Mouse (Mus musculus) hindbrain, embryonic 16.5 days (tissue): ENCODE measurements at regions not wholly inside any gene's neighbourhood (a gene's known extent, or its start where the extent isn't known, plus 50 kb on each side); places are given as distances from the start of the nearest gene placed in this dataset.

Experiments used
- ATAC-seq: fragments of 200-750 bp; cut with Nextera tagmentation; 2 replicates; pipeline ENCODE4 v1.8.0; 2017; ENCODE audit warnings: moderate TSS enrichment, moderate library complexity
- H3K27ac ChIP-seq: fragments of 300-500 bp; sonication (generic); 2 replicates; pipeline ENCODE4 v1.5.1; 2014; ENCODE audit warnings: low read depth, mild to moderate bottlenecking, control low read depth, low read length, moderate library complexity
- H3K27me3 ChIP-seq: fragments of 300-500 bp; sonication (generic); replicated peaks from 2 replicates; pipeline ENCODE4 v1.6.1; 2014; ENCODE audit warnings: low read length; ENCODE audit not compliant: control insufficient read depth, insufficient read depth
- H3K36me3 ChIP-seq: fragments of 300-500 bp; sonication (generic); 2 replicates; pipeline ENCODE4 v1.6.1; 2014; ENCODE audit warnings: mild to moderate bottlenecking, low read length, moderate library complexity, mixed read lengths; ENCODE audit not compliant: control insufficient read depth, insufficient read depth
- H3K4me1 ChIP-seq: fragments of 300-500 bp; sonication (generic); 2 replicates; pipeline ENCODE4 v1.6.1; 2014; ENCODE audit warnings: low read depth, low read length; ENCODE audit not compliant: control insufficient read depth, insufficient read depth
- H3K4me2 ChIP-seq: fragments of 300-500 bp; sonication (generic); 2 replicates; pipeline ENCODE4 v1.6.1; 2014; ENCODE audit warnings: mild to moderate bottlenecking, low read length, control low read depth, moderate library complexity
- H3K4me3 ChIP-seq: fragments of 300-500 bp; sonication (generic); 2 replicates; pipeline ENCODE4 v1.5.1; 2014; ENCODE audit warnings: mild to moderate bottlenecking, low read length, control low read depth, moderate library complexity
- H3K9ac ChIP-seq: fragments of 300-500 bp; sonication (generic); 2 replicates; pipeline ENCODE4 v1.6.1; 2014; ENCODE audit warnings: low read depth, mild to moderate bottlenecking, control low read depth, low read length, moderate library complexity
- H3K9me3 ChIP-seq: fragments of 300-500 bp; sonication (generic); 2 replicates; pipeline ENCODE4 v1.6.1; 2014; ENCODE audit warnings: mild to moderate bottlenecking, low read length, moderate library complexity; ENCODE audit not compliant: control insufficient read depth
- WGBS: fragments of 180-500 bp; shearing (Covaris S2); extraction: QIAGEN DNeasy Blood & Tissue Kit; methylation state at CpG from one replicate; pipeline ENCODE4 v1.1.7; 2014; 5-methylcytosine and 5-hydroxymethylcytosine counted together

- H3K4me3 ChIP-seq, result no peak overlapping the region
- 0 out of 2 replicates have a peak, but pooled peaks cover 2% of the 10 kb centered on the region for H3K27me3 ChIP-seq
- WGBS, result 50% methylated on average over 5 of the region's 5 CpGs
- 0 out of 2 replicates have a peak, but pooled peaks have one; percentile 50 for ATAC-seq
- H3K36me3 ChIP-seq, result no peaks in the 10 kb centered on the region
- no peaks in the 10 kb centered on the region for H3K9me3 ChIP-seq
- H3K4me1 ChIP-seq, result peaks cover 2% of the 10 kb centered on the region; the same call in 1 of the 2 replicates
- H3K9ac ChIP-seq, result no peak overlapping the region
- H3K27ac ChIP-seq, result no peak overlapping the region
- no peak overlapping the region for H3K4me2 ChIP-seq
Measured at GRCm38 (mm10) chr11:32958961-32959360, 134.6 kb upstream of the Smim23 start.

DNA sequence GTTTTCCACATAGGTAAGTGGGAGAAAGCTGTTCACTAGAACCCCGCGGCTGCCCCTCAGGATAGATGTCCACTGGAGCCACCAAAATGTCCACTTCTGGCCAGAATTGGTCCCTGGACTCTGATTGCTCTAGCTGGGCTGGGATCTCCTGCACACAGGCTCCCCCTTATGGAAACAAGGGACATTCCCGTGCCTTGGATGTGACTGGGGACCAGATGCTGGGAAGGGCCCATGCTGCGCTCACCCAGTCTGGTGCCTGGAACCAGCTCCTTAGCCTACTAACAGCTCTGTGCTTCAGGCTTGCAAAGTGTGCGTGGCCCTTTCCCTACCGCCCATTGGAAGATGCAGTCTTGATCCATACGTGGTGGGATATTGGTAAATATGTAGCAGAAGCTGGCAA, 132.6 kb upstream of the Smim23 start:
- no peak overlapping the region for H3K4me2 ChIP-seq
- 0 out of 2 replicates have a peak, but pooled peaks cover 2% of the 10 kb centered on the region for H3K27me3 ChIP-seq
- H3K4me1 ChIP-seq, result no peaks in the 10 kb centered on the region
- WGBS, result 34% methylated on average over 7 of the region's 7 CpGs
- no peak overlapping the region for H3K27ac ChIP-seq
- H3K9me3 ChIP-seq, result no peaks in the 10 kb centered on the region
- H3K9ac ChIP-seq, result no peak overlapping the region
- no peaks in the 10 kb centered on the region for H3K36me3 ChIP-seq
- peak; percentile 80 for ATAC-seq
- no peak overlapping the region for H3K4me3 ChIP-seq

DNA sequence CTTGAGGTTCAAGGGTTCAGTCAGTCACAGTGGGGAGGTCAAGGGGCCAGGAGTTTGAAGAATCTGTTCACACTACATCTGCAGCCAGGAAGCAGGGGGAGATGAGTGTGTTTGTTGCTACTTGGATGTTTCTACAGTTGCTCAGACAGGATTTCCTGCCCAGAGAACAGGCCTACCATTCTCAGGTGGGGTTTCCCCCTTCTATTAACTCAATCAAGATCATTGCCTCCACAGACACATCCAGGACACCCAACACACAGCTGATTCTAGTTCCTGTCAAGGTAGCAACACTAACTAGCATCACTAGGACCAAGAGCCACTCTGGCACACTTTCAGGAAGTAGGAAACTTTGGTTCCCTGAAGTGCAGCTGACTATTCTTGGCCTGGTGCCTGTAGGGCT, 127.9 kb upstream of the Smim23 start:
- H3K4me1 ChIP-seq, result no peaks in the 10 kb centered on the region
- no peak for ATAC-seq
- H3K9me3 ChIP-seq, result no peaks in the 10 kb centered on the region
- no peak overlapping the region for H3K27ac ChIP-seq
- H3K27me3 ChIP-seq, result 0 out of 2 replicates have a peak, but pooled peaks cover 2% of the 10 kb centered on the region
- H3K4me3 ChIP-seq, result no peak overlapping the region
- no peaks in the 10 kb centered on the region for H3K36me3 ChIP-seq
- H3K9ac ChIP-seq, result no peak overlapping the region
- H3K4me2 ChIP-seq, result no peak overlapping the region

- no peak overlapping the region for H3K27ac ChIP-seq
- H3K4me2 ChIP-seq, result no peak overlapping the region
- H3K4me3 ChIP-seq, result no peak overlapping the region
- H3K9me3 ChIP-seq, result no peaks in the 10 kb centered on the region
- H3K4me1 ChIP-seq, result no peaks in the 10 kb centered on the region
- H3K36me3 ChIP-seq, result no peaks in the 10 kb centered on the region
- ATAC-seq, result no peak
- no peaks in the 10 kb centered on the region for H3K27me3 ChIP-seq
- H3K9ac ChIP-seq, result no peak overlapping the region
- WGBS, result 78% methylated on average over 4 of the region's 4 CpGs
Measured at GRCm38 (mm10) chr11:32948132-32948531, 123.7 kb upstream of the Smim23 start.

DNA sequence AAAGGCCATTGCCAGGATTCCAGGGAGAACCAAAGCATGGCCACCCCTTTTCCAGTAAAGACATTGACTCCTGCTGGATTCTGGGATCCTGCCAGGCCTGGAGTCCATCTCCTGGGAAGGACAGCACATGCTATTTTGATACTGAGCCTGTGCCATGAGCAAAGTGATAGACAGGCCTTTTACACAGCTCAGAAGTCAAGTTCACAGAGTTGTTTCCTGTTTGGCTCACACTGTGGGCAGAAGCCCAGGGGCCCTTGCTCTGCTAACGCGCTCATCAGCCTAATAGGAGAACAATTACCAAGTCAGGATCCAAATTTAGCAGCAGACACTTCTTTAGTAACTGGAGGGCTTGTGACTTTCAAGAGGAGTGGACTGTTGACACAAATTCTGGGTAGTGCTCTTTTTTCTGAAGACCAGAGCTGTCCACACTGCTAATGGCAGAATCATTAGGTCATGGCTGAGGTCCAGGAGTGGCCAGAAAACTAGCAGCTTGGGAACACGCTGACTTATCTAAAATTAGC, 122.1 kb upstream of the Smim23 start:
- H3K4me2 ChIP-seq, result no peak overlapping the region

DNA sequence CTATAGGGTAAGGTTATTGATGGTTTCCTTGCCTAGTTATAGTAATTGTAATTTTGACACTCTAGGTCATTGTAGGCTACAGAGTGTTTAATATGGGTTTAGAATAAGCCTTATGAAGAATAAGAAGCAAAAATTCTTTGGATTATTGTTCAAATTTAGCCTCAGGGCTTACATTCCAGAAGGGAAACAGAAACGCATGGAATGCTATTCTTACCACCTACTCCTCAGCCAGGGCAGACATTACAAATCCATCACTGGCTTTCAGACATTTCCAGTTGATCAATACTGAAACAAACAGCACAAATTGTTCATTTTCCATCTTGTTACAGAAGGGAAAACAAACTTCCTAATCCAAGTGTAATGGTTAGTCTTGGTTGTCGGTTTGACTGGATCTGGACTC, 120.7 kb upstream of the Smim23 start:
- Histone ChIP-seq H3K4me3 (no peak overlapping the region), H3K9me3 (no peaks in the 10 kb centered on the region), H3K36me3 (no peaks in the 10 kb centered on the region), H3K27ac (no peak overlapping the region), H3K9ac (no peak overlapping the region), H3K27me3 (no peaks in the 10 kb centered on the region), H3K4me2 (no peak overlapping the region), H3K4me1 (peaks cover 5% of the 10 kb centered on the region)
- 85% methylated on average over 2 of the region's 2 CpGs for WGBS
- ATAC-seq, result no peak

More for the DNA sequence above, 122.1 kb upstream of the Smim23 start:
- Histone ChIP-seq H3K4me1 (peaks cover 4% of the 10 kb centered on the region), H3K27ac (no peak overlapping the region), H3K4me3 (no peak overlapping the region), H3K9me3 (no peaks in the 10 kb centered on the region), H3K9ac (no peak overlapping the region), H3K36me3 (no peaks in the 10 kb centered on the region), H3K27me3 (no peaks in the 10 kb centered on the region)
- 62% methylated on average over 3 of the region's 3 CpGs for WGBS
- no peak for ATAC-seq

DNA sequence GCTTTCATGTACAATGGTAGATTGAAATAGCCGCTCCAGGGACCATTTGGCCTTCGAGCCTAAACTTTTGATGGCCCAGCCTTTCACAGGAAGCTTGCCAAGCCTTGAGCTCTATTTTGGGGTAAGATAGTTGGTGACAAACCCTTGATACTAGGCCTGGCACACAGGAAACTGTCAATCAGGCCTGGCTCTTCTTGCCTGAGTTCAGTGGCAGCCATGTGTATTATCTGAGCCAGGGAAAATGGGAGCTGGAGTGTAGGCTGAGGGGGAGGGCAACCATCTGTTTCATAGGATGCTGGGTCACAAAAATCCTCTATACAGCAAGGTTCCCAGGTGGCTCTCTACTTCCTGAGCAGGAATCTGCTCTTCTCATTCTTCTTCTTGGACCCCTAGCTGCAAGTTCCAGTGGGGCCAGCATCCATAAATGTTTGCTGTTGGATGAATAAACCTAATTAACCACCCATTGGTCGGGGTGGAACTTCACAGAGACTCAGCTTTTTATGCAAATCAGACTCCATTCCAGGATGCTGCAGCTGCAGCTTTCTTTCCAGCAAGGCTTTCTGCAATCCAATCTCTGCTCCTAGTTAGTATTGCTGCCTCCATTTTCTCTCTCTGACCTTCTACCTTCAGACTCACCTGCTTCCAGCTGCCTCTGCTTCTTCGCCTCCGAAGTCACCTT, 117.1 kb upstream of the Smim23 start:
- Histone ChIP-seq H3K4me1 (peaks cover 5% of the 10 kb centered on the region), H3K27me3 (no peaks in the 10 kb centered on the region), H3K27ac (peak overlapping the region; percentile 4), H3K36me3 (no peaks in the 10 kb centered on the region), H3K9me3 (no peaks in the 10 kb centered on the region), H3K4me2 (no peak overlapping the region), H3K9ac (no peak overlapping the region), H3K4me3 (no peak overlapping the region)
- 56% methylated on average over 5 of the region's 5 CpGs for WGBS
- ATAC-seq, result peak; percentile 67

DNA sequence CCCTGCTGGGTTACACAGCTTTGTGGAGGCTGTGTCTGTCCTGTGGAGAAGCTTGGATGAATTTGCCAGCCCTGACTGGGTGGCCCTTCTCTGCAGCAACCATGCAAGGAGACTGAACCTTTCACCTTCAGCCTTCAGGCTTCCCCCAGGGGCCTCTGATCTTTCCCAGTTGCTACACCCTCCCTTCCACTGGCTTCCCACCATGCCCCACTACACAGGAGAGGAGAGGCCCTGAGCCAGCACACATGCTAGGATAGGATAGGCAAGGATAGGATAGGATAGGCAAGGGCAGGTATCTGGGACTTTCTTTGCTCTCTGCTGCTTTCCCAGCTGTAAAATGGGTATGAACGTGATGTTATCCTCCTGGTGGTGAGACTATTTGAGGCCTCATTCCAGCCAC, 114.7 kb upstream of the Smim23 start:
- no peak overlapping the region for H3K4me2 ChIP-seq
- no peak for ATAC-seq
- H3K9ac ChIP-seq, result no peak overlapping the region
- peaks cover 5% of the 10 kb centered on the region for H3K4me1 ChIP-seq
- no peak overlapping the region for H3K27ac ChIP-seq
- H3K4me3 ChIP-seq, result no peak overlapping the region
- WGBS, result 95% methylated on average over 1 of the region's 1 CpGs
- H3K27me3 ChIP-seq, result no peaks in the 10 kb centered on the region
- no peaks in the 10 kb centered on the region for H3K9me3 ChIP-seq
- no peaks in the 10 kb centered on the region for H3K36me3 ChIP-seq

GRCm38 (mm10) chr11:32937167-32937566, 112.8 kb upstream of the Smim23 start:
- Histone ChIP-seq H3K4me3 (no peak overlapping the region), H3K27me3 (no peaks in the 10 kb centered on the region), H3K4me1 (peaks cover 5% of the 10 kb centered on the region), H3K9me3 (no peaks in the 10 kb centered on the region), H3K27ac (no peak overlapping the region), H3K36me3 (no peaks in the 10 kb centered on the region), H3K9ac (no peak overlapping the region), H3K4me2 (no peak overlapping the region)
- ATAC-seq, result no peak
- 36% methylated on average over 1 of the region's 1 CpGs for WGBS
